Mouse (Mus musculus) myocyte (in vitro differentiated cells): Measurements from ENCODE around the gene Smap1. TPM values are rescaled to one million over a fixed set of nuclear protein-coding genes. Genes with fewer than 3 reads are reported as not detected.

ENCODE experiments used
- H3K27me3 ChIP-seq: one replicate; pipeline ENCODE4 v1.6.1; 2011; ENCODE audit not compliant: control insufficient read depth, insufficient read depth, insufficient read length
- H3K36me3 ChIP-seq: one replicate; pipeline ENCODE4 v1.6.1; 2011; ENCODE audit not compliant: control insufficient read depth, insufficient read depth
- H3K4me2 ChIP-seq: one replicate; pipeline ENCODE4 v1.6.1; 2011; ENCODE audit warnings: low read depth, control low read depth
- H3K4me3 ChIP-seq: one replicate; pipeline ENCODE4 v1.5.1; 2011; ENCODE audit warnings: mild to moderate bottlenecking, control low read depth, moderate library complexity
- H3K79me2 ChIP-seq: one replicate; pipeline ENCODE4 v1.6.1; 2011; ENCODE audit not compliant: control insufficient read depth, insufficient read depth
- H3ac ChIP-seq: one replicate; pipeline ENCODE4 v1.6.1; 2011; ENCODE audit not compliant: control insufficient read depth, insufficient read length
- CEBPB ChIP-seq: IDR thresholded peaks from 2 replicates; pipeline ENCODE4 v1.6.1; 2011; ENCODE audit warnings: mild to moderate bottlenecking, moderate library complexity; ENCODE audit not compliant: poor library complexity, insufficient read depth, severe bottlenecking
- E2F4 ChIP-seq: IDR thresholded peaks from one replicate; pipeline ENCODE4 v1.6.1; 2011; ENCODE audit warnings: mild to moderate bottlenecking, control low read depth, moderate library complexity; ENCODE audit not compliant: insufficient read depth
- MAX ChIP-seq: IDR thresholded peaks from one replicate; pipeline ENCODE4 v1.6.1; 2011; ENCODE audit warnings: low read depth, mild to moderate bottlenecking, control low read depth
- MYOD1 ChIP-seq, 3 experiments: IDR thresholded peaks; one replicate each; pipeline ENCODE4 v1.6.1; 2011; ENCODE audit warnings: control low read depth in 2 of 3, low read depth in 2 of 3, mild to moderate bottlenecking in 2 of 3, moderate library complexity in 1 of 3; ENCODE audit not compliant: insufficient read length in 2 of 3, control insufficient read depth in 1 of 3
- MYOG ChIP-seq, 3 experiments: IDR thresholded peaks; one replicate each; pipeline ENCODE4 v1.6.1; 2011; ENCODE audit warnings: control low read depth in 2 of 3, low read depth in 2 of 3, mild to moderate bottlenecking in 2 of 3; ENCODE audit not compliant: insufficient read length in 2 of 3, control insufficient read depth in 1 of 3, insufficient read depth in 1 of 3
- POLR2A ChIP-seq: IDR thresholded peaks from one replicate; pipeline ENCODE4 v1.6.1; 2011; ENCODE audit warnings: low read depth, mild to moderate bottlenecking, control low read depth, moderate library complexity; ENCODE audit not compliant: insufficient read length
- POLR2AphosphoS2 ChIP-seq: IDR thresholded peaks from one replicate; pipeline ENCODE4 v1.6.1; 2011; ENCODE audit warnings: low read depth, control low read depth; ENCODE audit not compliant: insufficient read length
- REST ChIP-seq: IDR thresholded peaks from one replicate; pipeline ENCODE4 v1.6.1; 2011; ENCODE audit warnings: mild to moderate bottlenecking, control low read depth, moderate library complexity; ENCODE audit not compliant: insufficient read depth, insufficient read length
- SRF ChIP-seq: IDR thresholded peaks from one replicate; pipeline ENCODE4 v1.6.1; 2011; ENCODE audit warnings: low read depth; ENCODE audit not compliant: control insufficient read depth, insufficient read length
- TCF12 ChIP-seq: IDR thresholded peaks from one replicate; pipeline ENCODE4 v1.6.1; 2011; ENCODE audit warnings: mild to moderate bottlenecking, control low read depth; ENCODE audit not compliant: poor library complexity, insufficient read depth, severe bottlenecking
- TCF3 ChIP-seq: IDR thresholded peaks from one replicate; pipeline ENCODE4 v1.6.1; 2011; ENCODE audit warnings: low read depth, control low read depth; ENCODE audit not compliant: insufficient read length
- USF1 ChIP-seq: IDR thresholded peaks from one replicate; pipeline ENCODE4 v1.6.1; 2011; ENCODE audit warnings: low read depth, mild to moderate bottlenecking, control low read depth, moderate library complexity
- polyA plus RNA-seq: library from polyadenylated mRNA; unstranded; fragments of >200 nt; fragmentation: generic; extraction: Trizol; gene quantifications from one replicate; pipeline ENCODE4 v1.2.1, GENCODE M21; 2012; ENCODE audit warnings: missing spikeins

The Smap1 gene
- polyA plus RNA-seq, 1 experiment: 29.2 TPM

GRCm38 (mm10) chr1:23834246-23834645 is 87.9 kb downstream of the Smap1 start:
- no peaks in the 10 kb centered on the region for H3K79me2 ChIP-seq
- H3ac ChIP-seq: no peak overlapping the region
- H3K4me3 ChIP-seq: no peak overlapping the region
- H3K4me2 ChIP-seq: no peak overlapping the region
- TF ChIP-seq SRF: no peak
- no peak for TF ChIP-seq USF1
- no peak for TF ChIP-seq TCF12
- no peak for TF ChIP-seq CEBPB
- TF ChIP-seq MAX: no peak
- TF ChIP-seq POLR2AphosphoS2: no peak
- no peak for TF ChIP-seq TCF3
- TF ChIP-seq MYOG (IDR thresholded peaks at IDR 0.05; ENCODE audit: control insufficient read depth in 1 of 3, insufficient read depth in 1 of 3, insufficient read length in 2 of 3, low read depth in 2 of 3): no peak
- no peak for TF ChIP-seq POLR2A
- TF ChIP-seq E2F4: no peak
- TF ChIP-seq REST: no peak
- TF ChIP-seq MYOD1 (IDR thresholded peaks at IDR 0.05; ENCODE audit: control insufficient read depth in 1 of 3, insufficient read length in 2 of 3, low read depth in 2 of 3): no peak
- H3K36me3 ChIP-seq: no peaks in the 10 kb centered on the region
- H3K27me3 ChIP-seq: no peaks in the 10 kb centered on the region

- no peak overlapping the region for H3K4me3 ChIP-seq
- H3K79me2 ChIP-seq: no peaks in the 10 kb centered on the region
- no peak overlapping the region for H3K4me2 ChIP-seq
- TF ChIP-seq POLR2A (no peak), TCF12 (no peak), MYOG (IDR thresholded peaks at IDR 0.05; ENCODE audit: control insufficient read depth in 1 of 3, insufficient read depth in 1 of 3, insufficient read length in 2 of 3, low read depth in 2 of 3) (no peak), SRF (no peak), TCF3 (no peak), USF1 (no peak), POLR2AphosphoS2 (no peak), E2F4 (no peak)
- H3K36me3 ChIP-seq: no peaks in the 10 kb centered on the region
- no peaks in the 10 kb centered on the region for H3K27me3 ChIP-seq
- H3ac ChIP-seq: no peak overlapping the region
Observed at GRCm38 (mm10) chr1:23826887-23827758, 95.0 kb downstream of the Smap1 start.

GRCm38 (mm10) chr1:23821615-23822014 is 100.5 kb downstream of the Smap1 start:
- Histone ChIP-seq H3K4me3 (no peak overlapping the region), H3K4me2 (no peak overlapping the region), H3K36me3 (no peaks in the 10 kb centered on the region), H3K27me3 (no peaks in the 10 kb centered on the region), H3ac (no peak overlapping the region), H3K79me2 (no peaks in the 10 kb centered on the region)
- no peak for TF ChIP-seq TCF12
- TF ChIP-seq MYOG (IDR thresholded peaks at IDR 0.05; ENCODE audit: control insufficient read depth in 1 of 3, insufficient read depth in 1 of 3, insufficient read length in 2 of 3, low read depth in 2 of 3): no peak
- no peak for TF ChIP-seq REST
- TF ChIP-seq POLR2AphosphoS2: no peak
- TF ChIP-seq POLR2A: no peak
- no peak for TF ChIP-seq CEBPB
- TF ChIP-seq USF1: no peak

- TF ChIP-seq MYOG (IDR thresholded peaks at IDR 0.05; ENCODE audit: control insufficient read depth in 1 of 3, insufficient read depth in 1 of 3, insufficient read length in 2 of 3, low read depth in 2 of 3) (no peak), POLR2A (no peak), POLR2AphosphoS2 (no peak), SRF (no peak), CEBPB (no peak)
Observed at GRCm38 (mm10) chr1:23798306-23798705, 123.8 kb downstream of the Smap1 start.

More at GRCm38 (mm10) chr1:23798306-23798705, 123.8 kb downstream of the Smap1 start:
- H3K4me2 ChIP-seq: no peak overlapping the region
- H3K36me3 ChIP-seq: no peaks in the 10 kb centered on the region
- H3K27me3 ChIP-seq: no peaks in the 10 kb centered on the region
- H3K4me3 ChIP-seq: no peak overlapping the region
- H3ac ChIP-seq: no peak overlapping the region
- H3K79me2 ChIP-seq: no peaks in the 10 kb centered on the region

Other genes with a start within 250 kb of the Smap1 start
- gene B3gat2, start 160.6 kb downstream of the Smap1 start, polyA plus RNA-seq: 0.22 TPM
- gene Sdhaf4, start 83.3 kb upstream of the Smap1 start, polyA plus RNA-seq: 40.5 TPM
- gene Fam135a, start 178.0 kb upstream of the Smap1 start, polyA plus RNA-seq: 6.5 TPM